Mouse (Mus musculus): ENCODE data around the gene N4bp2l1. TPM values are rescaled to one million over a fixed set of nuclear protein-coding genes. Genes with fewer than 3 reads are reported as not detected.
"Not testable (repeated sequence)": the region's sequence is repeated elsewhere in the genome, so short reads cannot be mapped to it uniquely, and the experiment has no call there.

Gene N4bp2l1
- total RNA-seq (2021), result 1 to 10 TPM; 3.1 TPM

- no peak for DNase-seq (ENCODE audit: low spot score)
- intact Hi-C loops (cut with DNase I), result no loop called here
These were observed at the start of gene N4bp2l1 for GRCm38 (mm10) chr5:150597088-150597487. N4bp2l1 (minus strand) TSS chr5:150597188.

DNA sequence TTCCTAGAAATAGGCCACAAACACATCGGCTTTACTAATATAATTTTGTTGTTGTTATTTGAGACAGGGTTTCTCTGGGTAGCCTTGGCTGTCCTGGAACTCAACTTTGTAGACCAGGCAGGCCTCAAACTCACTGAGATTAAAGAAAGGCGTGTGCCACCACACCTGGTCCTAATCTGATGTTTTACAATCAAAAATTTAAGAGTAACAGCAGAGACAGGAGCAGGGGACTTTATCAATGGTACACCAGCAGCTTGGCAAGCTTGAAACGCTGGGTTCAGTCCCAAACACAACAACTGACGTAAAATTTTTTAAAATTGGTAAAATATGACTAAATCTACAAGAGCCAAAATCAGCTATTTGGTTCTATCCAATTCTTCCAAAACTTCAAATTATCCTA lies 47.9 kb upstream of the N4bp2l1 start:
- DNase-seq (ENCODE audit: low spot score), result no peak
- intact Hi-C loops (cut with DNase I), result no loop called here

DNA sequence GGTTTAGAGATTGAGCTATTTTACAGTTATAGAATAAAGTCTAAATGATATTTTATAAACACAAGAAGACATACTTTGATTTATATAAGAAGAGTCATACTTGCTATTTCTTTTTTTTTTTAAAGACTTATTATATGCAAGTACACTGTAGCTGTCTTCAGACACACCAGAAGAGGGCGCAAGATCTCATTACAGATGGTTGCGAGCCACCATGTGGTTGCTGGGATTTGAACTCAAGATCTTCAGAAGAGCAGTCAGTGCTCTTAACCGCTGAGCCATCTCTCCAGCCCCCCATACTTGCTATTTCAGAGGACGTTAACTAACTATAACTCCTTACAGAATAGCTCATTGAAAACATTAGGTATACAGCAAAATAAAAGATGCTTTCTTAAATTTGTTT lies 46.4 kb upstream of the N4bp2l1 start:
- intact Hi-C loops (cut with DNase I), result not testable (repeated sequence)

DNA sequence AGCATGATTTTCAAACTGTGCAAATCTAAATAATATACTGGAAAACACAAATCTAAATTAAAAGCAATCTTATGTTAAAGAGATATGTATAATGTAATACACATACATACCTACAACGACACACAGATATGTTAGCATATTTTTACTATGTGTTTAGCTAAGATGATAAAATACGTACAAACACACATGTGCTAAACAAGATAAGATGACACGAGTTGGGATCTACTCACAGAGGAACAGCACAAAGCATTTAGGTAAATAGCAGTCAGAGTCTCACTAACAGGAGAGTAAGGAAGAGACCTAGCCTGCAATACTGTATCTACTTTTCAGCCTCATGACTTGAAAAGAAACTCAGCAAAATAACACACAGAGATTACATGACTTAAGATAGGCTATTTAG lies 44.5 kb upstream of the N4bp2l1 start:
- DNase-seq (ENCODE audit: low spot score), result no peak

More for the DNA sequence above, 46.4 kb upstream of the N4bp2l1 start:
- DNase-seq (ENCODE audit: low spot score), result not testable (repeated sequence)

GRCm38 (mm10) chr5:150629692-150630091 lies 32.7 kb upstream of the N4bp2l1 start:
- no peak for DNase-seq (ENCODE audit: low spot score)
- intact Hi-C loops (cut with DNase I), result no loop called here

More for the DNA sequence above, 44.5 kb upstream of the N4bp2l1 start:
- intact Hi-C loops (cut with DNase I), result no loop called here

- intact Hi-C loops (cut with DNase I), result no loop called here
These were observed 32.3 kb upstream of the N4bp2l1 start for GRCm38 (mm10) chr5:150629272-150629671.

GRCm38 (mm10) chr5:150625528-150625927 lies 28.5 kb upstream of the N4bp2l1 start:
- no peak for DNase-seq (ENCODE audit: low spot score)
- intact Hi-C loops (cut with DNase I), result no loop called here

More at GRCm38 (mm10) chr5:150629272-150629671, 32.3 kb upstream of the N4bp2l1 start:
- DNase-seq (ENCODE audit: low spot score), result no peak

- intact Hi-C loops (cut with DNase I), result no loop called here
- no peak for DNase-seq (ENCODE audit: low spot score)
These were observed 25.8 kb upstream of the N4bp2l1 start for GRCm38 (mm10) chr5:150622792-150623191.

GRCm38 (mm10) chr5:150621592-150621991 lies 24.6 kb upstream of the N4bp2l1 start:
- DNase-seq (ENCODE audit: low spot score), result no peak
- intact Hi-C loops (cut with DNase I), result no loop called here

- DNase-seq (ENCODE audit: low spot score), result no peak
- intact Hi-C loops (cut with DNase I), result no loop called here
These were observed 23.7 kb upstream of the N4bp2l1 start for GRCm38 (mm10) chr5:150620588-150621135.

DNA sequence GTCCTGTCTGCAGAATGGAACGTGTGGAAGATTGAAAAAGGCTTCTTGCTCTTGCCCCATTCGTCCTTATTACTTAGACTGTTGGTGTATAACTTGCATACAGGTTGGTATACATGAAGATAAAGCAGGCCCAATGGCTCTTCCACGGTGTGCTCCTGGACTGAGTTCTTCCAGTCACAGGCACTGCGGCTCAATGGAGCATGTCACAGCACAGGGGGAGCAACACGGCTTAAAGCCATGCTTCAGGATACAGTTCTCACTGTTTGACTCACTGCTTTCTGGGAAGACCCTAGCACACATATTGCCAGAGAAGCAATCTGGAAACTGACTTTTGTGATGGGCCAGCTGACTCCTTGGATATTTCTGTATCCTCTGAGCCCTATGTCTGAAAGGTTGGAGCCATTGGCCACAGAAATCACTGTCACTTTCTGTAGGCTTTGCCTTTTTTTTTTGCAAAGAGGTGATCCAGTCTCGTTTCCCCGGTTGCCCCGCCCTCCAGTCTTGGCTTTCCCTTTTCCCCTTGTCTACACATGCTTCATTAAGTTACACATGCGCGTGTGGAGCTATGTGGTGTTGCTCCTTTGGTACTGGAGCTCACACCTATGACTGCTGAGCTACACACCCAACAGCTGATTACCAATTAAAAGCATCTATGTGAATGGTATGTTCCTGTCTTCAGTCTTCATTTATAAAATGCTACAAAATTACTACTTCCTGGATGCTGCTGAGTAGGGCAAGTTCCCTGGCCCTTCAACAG lies 21.8 kb upstream of the N4bp2l1 start:
- intact Hi-C loops (cut with DNase I), result no loop called here
- DNase-seq (ENCODE audit: low spot score), result no peak

GRCm38 (mm10) chr5:150616731-150617130 lies 19.7 kb upstream of the N4bp2l1 start:
- intact Hi-C loops (cut with DNase I), result no loop called here
- DNase-seq (ENCODE audit: low spot score), result no peak

- intact Hi-C loops (cut with DNase I), result no loop called here
- DNase-seq (ENCODE audit: low spot score), result no peak
These were observed 19.2 kb upstream of the N4bp2l1 start for GRCm38 (mm10) chr5:150616216-150616615.

DNA sequence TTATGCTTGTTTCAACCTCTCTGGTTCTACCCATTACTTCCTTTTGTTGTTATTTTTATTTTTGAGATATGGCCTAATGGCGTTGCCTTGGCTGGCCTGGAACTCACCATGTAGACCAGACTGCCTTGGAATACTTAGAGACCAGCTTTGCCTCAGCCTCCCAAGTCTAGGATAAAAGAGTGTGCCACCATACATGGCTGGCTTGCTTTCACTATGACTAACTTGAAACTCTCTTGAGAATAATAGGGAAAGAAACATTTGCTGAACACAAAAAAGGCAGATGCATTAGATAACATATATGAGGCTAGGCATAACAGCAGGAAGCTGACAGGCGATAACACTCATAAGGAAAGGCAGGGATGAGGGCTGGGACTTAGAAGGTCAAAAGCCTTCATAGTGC lies 17.1 kb upstream of the N4bp2l1 start:
- intact Hi-C loops (cut with DNase I), result no loop called here

DNA sequence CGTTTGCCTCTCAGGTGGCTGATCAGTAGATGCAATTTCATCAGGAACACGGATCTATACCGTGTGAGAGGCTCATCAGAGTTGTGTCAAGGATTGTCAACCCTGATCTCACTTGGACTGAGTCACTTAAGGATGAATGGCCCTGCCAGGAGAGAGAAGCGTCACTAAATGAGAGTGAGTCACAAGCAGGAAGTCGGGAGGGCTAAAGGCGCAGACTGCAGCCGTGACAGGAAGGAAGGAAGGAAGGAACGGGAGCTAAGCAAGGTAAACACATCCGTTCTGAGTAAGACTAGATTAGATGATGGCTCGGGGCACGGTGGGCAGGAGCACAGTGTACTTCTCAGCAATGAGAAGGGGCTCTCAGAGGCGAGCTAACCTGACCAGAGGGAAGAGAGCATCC lies 14.7 kb upstream of the N4bp2l1 start:
- intact Hi-C loops (cut with DNase I), result no loop called here
- no peak for DNase-seq (ENCODE audit: low spot score)

More for the DNA sequence above, 17.1 kb upstream of the N4bp2l1 start:
- DNase-seq (ENCODE audit: low spot score), result no peak

DNA sequence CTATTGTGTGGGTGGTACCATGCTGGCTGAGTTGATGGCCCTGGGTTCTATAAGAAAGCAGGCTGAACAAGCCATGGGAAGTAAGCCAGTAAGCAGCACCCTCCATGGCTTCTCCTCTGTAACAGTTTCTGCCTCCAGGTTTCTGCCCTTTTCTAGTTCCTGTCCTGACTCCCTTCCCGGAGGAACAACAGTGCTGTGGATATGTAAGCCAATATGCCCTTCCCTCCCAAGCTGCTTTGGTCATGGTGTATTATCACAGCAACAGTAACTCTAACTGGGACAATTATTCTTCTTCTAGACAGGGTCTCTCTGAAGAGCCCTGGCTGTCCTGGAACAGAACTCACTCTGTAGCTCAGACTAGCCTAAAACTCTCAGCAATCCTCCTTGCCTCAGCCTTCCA lies 14.1 kb upstream of the N4bp2l1 start:
- no peak for DNase-seq (ENCODE audit: low spot score)
- intact Hi-C loops (cut with DNase I), result no loop called here

- intact Hi-C loops (cut with DNase I), result no loop called here
These were observed 10.6 kb upstream of the N4bp2l1 start for GRCm38 (mm10) chr5:150607631-150608030.

GRCm38 (mm10) chr5:150606131-150606530 lies 9.1 kb upstream of the N4bp2l1 start:
- DNase-seq (ENCODE audit: low spot score), result no peak
- intact Hi-C loops (cut with DNase I), result no loop called here

More at GRCm38 (mm10) chr5:150607631-150608030, 10.6 kb upstream of the N4bp2l1 start:
- no peak for DNase-seq (ENCODE audit: low spot score)

GRCm38 (mm10) chr5:150601441-150602230 lies 4.6 kb upstream of the N4bp2l1 start:
- DNase-seq (ENCODE audit: low spot score), result no peak
- intact Hi-C loops (cut with DNase I), result no loop called here

DNA sequence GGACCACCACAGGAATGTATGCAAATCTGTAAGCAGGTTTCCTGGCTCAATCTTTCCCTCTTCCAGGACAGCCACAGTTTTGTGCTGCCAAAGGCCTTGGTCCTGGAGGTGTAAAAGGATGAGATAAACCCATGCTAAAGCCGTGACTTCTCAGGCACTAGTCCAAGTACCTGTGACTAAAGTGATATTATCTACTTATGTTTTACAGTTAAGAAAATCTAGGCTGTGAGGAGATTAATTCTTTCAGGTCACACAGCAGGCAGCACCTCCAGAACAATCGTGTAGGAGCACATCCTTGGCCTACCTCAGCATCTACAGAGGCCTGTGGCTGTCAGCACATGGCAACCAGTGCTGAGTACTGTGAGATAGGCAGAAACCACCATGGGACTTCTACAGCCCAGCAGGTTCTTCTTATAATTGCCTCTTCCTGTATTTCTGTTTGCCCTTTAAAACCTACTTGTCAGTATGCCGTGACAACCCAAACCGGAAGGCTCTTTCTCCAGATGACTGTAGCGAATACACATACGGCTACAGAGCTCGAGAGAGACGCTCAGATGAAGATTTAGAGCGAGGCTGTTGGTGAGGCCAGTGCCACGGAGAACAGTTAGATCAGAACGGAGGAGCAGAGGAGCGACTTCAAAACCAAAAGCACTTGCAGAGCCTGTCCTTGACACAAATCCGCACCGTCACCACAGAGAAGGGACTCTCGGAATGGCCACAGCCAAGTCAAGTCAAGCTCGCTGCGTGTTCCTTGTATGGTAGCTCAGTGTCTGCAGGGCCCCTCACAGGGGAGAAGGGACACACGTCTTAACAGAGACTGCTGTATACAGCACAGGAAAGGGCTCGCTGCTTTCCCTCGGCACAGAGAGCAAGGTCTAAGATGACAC lies 3.8 kb upstream of the N4bp2l1 start:
- DNase-seq (ENCODE audit: low spot score), result no peak

More for the DNA sequence above, 3.8 kb upstream of the N4bp2l1 start:
- intact Hi-C loops (cut with DNase I), result no loop called here
